Mouse (Mus musculus): Measurements from ENCODE around the gene Acyp2. TPM values are rescaled to one million over a fixed set of nuclear protein-coding genes. Genes with fewer than 3 reads are reported as not detected.

The Acyp2 gene
- total RNA-seq (2014; rRNA removed): 2.3 and 3.8 TPM in 2 replicates
- polyA plus RNA-seq (2012; rRNA removed): 1.0 and 2.4 TPM in 2 replicates

DNA sequence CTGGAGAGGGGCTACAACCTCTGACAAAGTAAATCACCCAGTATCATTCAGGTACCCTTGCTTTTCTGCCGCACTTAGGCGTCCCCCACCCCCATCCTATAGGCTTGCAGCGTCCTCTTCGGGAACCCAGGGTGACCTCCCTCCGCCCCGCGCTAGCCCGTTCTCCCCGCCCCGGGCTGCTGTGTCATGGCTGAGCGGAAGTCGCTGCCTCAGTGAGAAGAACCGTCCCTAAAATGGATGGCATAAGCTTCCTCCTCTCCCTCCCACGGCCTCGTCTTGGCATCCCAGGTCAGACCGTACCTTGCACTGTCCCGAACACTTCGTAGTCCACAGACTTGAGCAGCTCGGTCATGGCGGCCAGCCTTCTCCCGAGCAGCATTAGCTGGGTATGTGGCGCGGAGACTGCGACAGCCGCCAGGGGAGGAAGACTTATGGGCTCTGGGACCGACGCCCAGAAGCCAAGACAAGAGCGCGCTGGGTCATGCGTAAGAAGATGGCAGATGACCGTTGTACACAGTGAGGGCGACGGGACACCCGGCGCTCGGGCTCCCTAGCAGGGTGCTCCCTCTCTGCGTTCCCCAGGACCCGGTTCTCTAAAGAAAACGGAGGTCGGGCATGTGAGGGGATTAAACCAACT lies at the start of gene Acyp2:
Gene Acyp2 (minus strand): TSS at position 587 of the 637 bp plus-strand sequence.
- Histone ChIP-seq H3K27ac (replicated peaks; ENCODE audit: insufficient read depth, low read depth, low read length) (peak within 1 kb of the TSS; percentile 22), H3K4me1 (ENCODE audit: control insufficient read depth, insufficient read depth, low read length) (no peaks in the 10 kb centered on the region), H3K79me2 (ENCODE audit: control insufficient read depth, insufficient read depth, low read length) (no peaks in the 10 kb centered on the region), H3K4me3 (ENCODE audit: insufficient read depth, low read depth, low read length) (peak within 1 kb of the TSS; percentile 67), H3K27me3 (ENCODE audit: control insufficient read depth, insufficient read depth, low read length) (no peaks in the 10 kb centered on the region), H3K36me3 (ENCODE audit: control insufficient read depth, insufficient read depth, low read length) (no peaks in the 10 kb centered on the region), H3K9ac (ENCODE audit: low read depth, low read length) (peak within 1 kb of the TSS; percentile 67)
- WGBS: under 1% methylated on average over 40 of the region's 40 CpGs
- peak; percentile 40 for TF ChIP-seq CTCF (IDR thresholded peaks at IDR 0.05; ENCODE audit: low read depth, low read length)
- peak; percentile 20; the same call in 1 of the 2 replicates for TF ChIP-seq POLR2A (IDR thresholded peaks at IDR 0.05; ENCODE audit: extremely low read depth, insufficient read depth, low read length)
- peak; percentile 65 for DNase-seq (ENCODE audit: extremely low read depth, low read depth, low spot score)

DNA sequence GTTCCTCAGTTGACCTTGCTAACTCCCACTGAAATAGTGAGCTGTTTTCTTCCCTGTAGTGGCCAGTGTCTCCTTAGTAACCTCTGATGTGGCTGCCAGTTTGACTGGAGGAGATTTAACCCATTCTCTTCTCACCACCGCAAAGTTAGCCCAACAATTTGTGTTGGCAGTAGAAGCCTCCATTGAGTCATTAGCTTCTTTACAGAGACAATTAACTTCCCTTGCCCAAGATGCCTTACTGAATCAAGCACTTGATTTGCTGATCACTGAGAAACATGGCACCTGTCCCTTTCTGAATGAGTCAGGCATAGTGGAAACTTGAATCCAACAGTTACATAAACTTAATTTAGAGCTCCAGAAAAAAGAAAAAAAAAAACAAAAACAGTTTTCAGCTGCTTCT lies 40.0 kb upstream of the Acyp2 start:
- TF ChIP-seq CTCF (IDR thresholded peaks at IDR 0.05; ENCODE audit: low read depth, low read length) (no peak), POLR2A (IDR thresholded peaks at IDR 0.05; ENCODE audit: extremely low read depth, insufficient read depth, low read length) (no peak)
- Histone ChIP-seq H3K36me3 (ENCODE audit: control insufficient read depth, insufficient read depth, low read length) (no peaks in the 10 kb centered on the region), H3K27me3 (ENCODE audit: control insufficient read depth, insufficient read depth, low read length) (no peaks in the 10 kb centered on the region), H3K4me1 (ENCODE audit: control insufficient read depth, insufficient read depth, low read length) (no peaks in the 10 kb centered on the region), H3K79me2 (ENCODE audit: control insufficient read depth, insufficient read depth, low read length) (no peaks in the 10 kb centered on the region), H3K9ac (ENCODE audit: low read depth, low read length) (no peak overlapping the region), H3K4me3 (ENCODE audit: insufficient read depth, low read depth, low read length) (no peak overlapping the region), H3K27ac (replicated peaks; ENCODE audit: insufficient read depth, low read depth, low read length) (no peak overlapping the region)
- 74% methylated on average over 1 of the region's 1 CpGs for WGBS
- no peak for DNase-seq (ENCODE audit: extremely low read depth, low read depth, low spot score)

DNA sequence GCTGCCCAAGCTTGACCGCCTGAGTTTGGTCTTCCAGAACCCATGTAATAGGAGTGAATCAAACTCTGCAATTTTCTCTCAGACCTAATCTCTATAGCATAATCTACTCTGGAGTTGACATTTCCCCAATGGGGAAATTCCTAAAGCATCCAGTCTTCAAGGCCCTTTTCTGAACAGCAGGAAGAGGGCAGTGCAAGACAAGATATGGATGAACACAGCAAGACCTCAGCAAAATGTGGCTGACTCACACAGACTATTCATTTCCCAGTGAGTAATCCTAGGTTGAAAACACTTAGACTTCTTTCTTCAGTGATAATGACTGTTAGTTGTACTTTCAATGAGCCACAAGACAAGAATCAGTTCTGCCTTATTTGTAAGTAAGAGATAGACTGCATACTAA lies 26.7 kb upstream of the Acyp2 start:
- no peaks in the 10 kb centered on the region for H3K36me3 ChIP-seq (ENCODE audit: control insufficient read depth, insufficient read depth, low read length)
- TF ChIP-seq CTCF (IDR thresholded peaks at IDR 0.05; ENCODE audit: low read depth, low read length): no peak
- no peak for TF ChIP-seq POLR2A (IDR thresholded peaks at IDR 0.05; ENCODE audit: extremely low read depth, insufficient read depth, low read length)
- WGBS: 71% methylated on average over 1 of the region's 1 CpGs
- peak; percentile 58 for DNase-seq (ENCODE audit: extremely low read depth, low read depth, low spot score)
- H3K4me1 ChIP-seq (ENCODE audit: control insufficient read depth, insufficient read depth, low read length): no peaks in the 10 kb centered on the region
- no peak overlapping the region for H3K9ac ChIP-seq (ENCODE audit: low read depth, low read length)
- H3K27ac ChIP-seq (replicated peaks; ENCODE audit: insufficient read depth, low read depth, low read length): no peak overlapping the region
- no peak overlapping the region for H3K4me3 ChIP-seq (ENCODE audit: insufficient read depth, low read depth, low read length)
- no peaks in the 10 kb centered on the region for H3K79me2 ChIP-seq (ENCODE audit: control insufficient read depth, insufficient read depth, low read length)
- no peaks in the 10 kb centered on the region for H3K27me3 ChIP-seq (ENCODE audit: control insufficient read depth, insufficient read depth, low read length)

DNA sequence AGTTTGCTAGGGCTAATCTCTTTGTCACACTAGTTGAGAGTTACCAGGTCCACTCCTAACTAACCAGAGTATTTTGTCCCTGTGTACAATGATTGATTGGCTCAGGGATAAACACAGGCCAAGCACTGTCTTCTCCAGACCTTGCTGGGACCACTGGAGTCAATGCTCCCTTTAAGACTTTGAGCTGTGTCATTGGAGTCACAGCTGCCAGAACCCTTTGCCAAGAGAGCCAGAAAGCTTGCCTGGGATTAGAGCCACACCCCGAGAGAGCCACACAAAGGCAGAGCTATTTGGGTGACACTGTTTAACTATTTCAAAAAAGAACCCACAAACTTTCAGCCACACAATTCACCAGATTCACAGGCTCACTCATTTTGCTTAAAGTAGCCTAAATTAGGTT lies 23.3 kb upstream of the Acyp2 start:
- TF ChIP-seq POLR2A (IDR thresholded peaks at IDR 0.05; ENCODE audit: extremely low read depth, insufficient read depth, low read length) (no peak), CTCF (IDR thresholded peaks at IDR 0.05; ENCODE audit: low read depth, low read length) (no peak)
- H3K9ac ChIP-seq (ENCODE audit: low read depth, low read length): no peak overlapping the region
- H3K27me3 ChIP-seq (ENCODE audit: control insufficient read depth, insufficient read depth, low read length): no peaks in the 10 kb centered on the region
- no peak overlapping the region for H3K27ac ChIP-seq (replicated peaks; ENCODE audit: insufficient read depth, low read depth, low read length)
- H3K4me3 ChIP-seq (ENCODE audit: insufficient read depth, low read depth, low read length): no peak overlapping the region
- H3K4me1 ChIP-seq (ENCODE audit: control insufficient read depth, insufficient read depth, low read length): no peaks in the 10 kb centered on the region
- no peak for DNase-seq (ENCODE audit: extremely low read depth, low read depth, low spot score)
- no peaks in the 10 kb centered on the region for H3K36me3 ChIP-seq (ENCODE audit: control insufficient read depth, insufficient read depth, low read length)
- 44% methylated on average over 1 of the region's 1 CpGs for WGBS
- no peaks in the 10 kb centered on the region for H3K79me2 ChIP-seq (ENCODE audit: control insufficient read depth, insufficient read depth, low read length)

DNA sequence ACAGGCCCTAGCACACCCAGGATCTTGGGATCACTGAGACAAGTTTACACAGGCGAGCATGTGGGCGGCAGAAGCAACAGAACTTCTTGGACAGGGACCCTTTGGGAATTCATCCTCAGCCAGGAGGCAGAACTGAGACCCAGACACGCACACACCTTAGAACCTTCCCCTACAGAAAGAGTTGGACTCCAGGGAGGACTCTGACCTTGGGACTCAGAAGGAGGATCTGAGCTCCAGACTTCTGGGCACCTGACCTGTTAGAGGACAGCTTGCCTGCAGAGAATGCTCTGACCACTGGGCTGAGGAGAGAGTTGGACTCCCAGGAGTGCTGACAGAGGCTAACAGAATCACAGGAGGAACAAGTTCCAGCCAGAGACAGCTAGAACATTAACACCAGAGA lies 13.6 kb upstream of the Acyp2 start:
- no peak overlapping the region for H3K4me3 ChIP-seq (ENCODE audit: insufficient read depth, low read depth, low read length)
- no peaks in the 10 kb centered on the region for H3K27me3 ChIP-seq (ENCODE audit: control insufficient read depth, insufficient read depth, low read length)
- DNase-seq (ENCODE audit: extremely low read depth, low read depth, low spot score): no peak
- TF ChIP-seq POLR2A (IDR thresholded peaks at IDR 0.05; ENCODE audit: extremely low read depth, insufficient read depth, low read length) (no peak), CTCF (IDR thresholded peaks at IDR 0.05; ENCODE audit: low read depth, low read length) (no peak)
- no peaks in the 10 kb centered on the region for H3K36me3 ChIP-seq (ENCODE audit: control insufficient read depth, insufficient read depth, low read length)
- WGBS: 91% methylated on average over 3 of the region's 3 CpGs
- no peaks in the 10 kb centered on the region for H3K4me1 ChIP-seq (ENCODE audit: control insufficient read depth, insufficient read depth, low read length)
- no peak overlapping the region for H3K27ac ChIP-seq (replicated peaks; ENCODE audit: insufficient read depth, low read depth, low read length)
- H3K79me2 ChIP-seq (ENCODE audit: control insufficient read depth, insufficient read depth, low read length): no peaks in the 10 kb centered on the region
- H3K9ac ChIP-seq (ENCODE audit: low read depth, low read length): no peak overlapping the region

DNA sequence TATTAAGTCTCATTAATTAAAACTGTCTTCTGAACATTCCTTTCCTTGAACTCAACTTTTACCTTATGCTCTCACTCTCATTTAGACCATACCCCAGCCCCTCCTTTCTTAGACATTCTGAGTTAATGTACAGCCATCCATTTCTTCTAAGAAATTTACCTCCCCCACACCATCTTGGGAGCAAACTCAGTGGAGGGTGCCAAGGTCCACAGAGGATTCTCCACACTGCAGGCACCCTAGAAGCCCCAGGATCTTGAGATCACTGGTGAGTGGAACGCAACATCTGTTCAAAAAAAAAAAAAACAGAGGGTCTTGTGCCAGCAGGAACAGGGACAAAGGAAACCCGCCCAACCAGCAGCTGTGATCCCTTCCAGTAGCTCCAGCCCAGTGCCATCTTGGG lies 13.2 kb upstream of the Acyp2 start:
- Histone ChIP-seq H3K27ac (replicated peaks; ENCODE audit: insufficient read depth, low read depth, low read length) (no peak overlapping the region), H3K27me3 (ENCODE audit: control insufficient read depth, insufficient read depth, low read length) (no peaks in the 10 kb centered on the region), H3K36me3 (ENCODE audit: control insufficient read depth, insufficient read depth, low read length) (no peaks in the 10 kb centered on the region), H3K4me3 (ENCODE audit: insufficient read depth, low read depth, low read length) (no peak overlapping the region), H3K9ac (ENCODE audit: low read depth, low read length) (no peak overlapping the region), H3K4me1 (ENCODE audit: control insufficient read depth, insufficient read depth, low read length) (no peaks in the 10 kb centered on the region), H3K79me2 (ENCODE audit: control insufficient read depth, insufficient read depth, low read length) (no peaks in the 10 kb centered on the region)
- no peak for TF ChIP-seq POLR2A (IDR thresholded peaks at IDR 0.05; ENCODE audit: extremely low read depth, insufficient read depth, low read length)
- TF ChIP-seq CTCF (IDR thresholded peaks at IDR 0.05; ENCODE audit: low read depth, low read length): no peak
- DNase-seq (ENCODE audit: extremely low read depth, low read depth, low spot score): no peak
- WGBS: 83% methylated on average over 2 of the region's 2 CpGs
